Mouse (Mus musculus): ENCODE measurements at regions not wholly inside any gene's neighbourhood (a gene's known extent, or its start where the extent isn't known, plus 50 kb on each side); places are given as distances from the start of the nearest gene placed in this dataset.

GRCm38 (mm10) chr11:19145263-19145662 lies 126.5 kb upstream of the Meis1 start:
- DNase-seq (ENCODE audit: low read depth, low spot score), result no peak

GRCm38 (mm10) chr11:19145991-19146390 lies 127.2 kb upstream of the Meis1 start:
- no peak for DNase-seq (ENCODE audit: low read depth, low spot score)

- DNase-seq (ENCODE audit: low read depth, low spot score), result no peak
Observed at GRCm38 (mm10) chr11:19151026-19151425, 132.2 kb upstream of the Meis1 start.

GRCm38 (mm10) chr11:19153714-19154113 lies 134.9 kb upstream of the Meis1 start:
- no peak for DNase-seq (ENCODE audit: low read depth, low spot score)

GRCm38 (mm10) chr11:19154813-19155616 lies 136.2 kb upstream of the Meis1 start:
- DNase-seq (ENCODE audit: low read depth, low spot score), result no peak

GRCm38 (mm10) chr11:19155617-19155983 lies 136.8 kb upstream of the Meis1 start:
- DNase-seq (ENCODE audit: low read depth, low spot score), result no peak

GRCm38 (mm10) chr11:19160227-19160626 lies 141.4 kb upstream of the Meis1 start:
- no peak for DNase-seq (ENCODE audit: low read depth, low spot score)

- peak; percentile 6 for DNase-seq (ENCODE audit: low read depth, low spot score)
Observed at GRCm38 (mm10) chr11:19160669-19161068, 141.9 kb upstream of the Meis1 start.

- DNase-seq (ENCODE audit: low read depth, low spot score), result no peak
Observed at GRCm38 (mm10) chr11:19170938-19171337, 152.2 kb upstream of the Meis1 start.

GRCm38 (mm10) chr11:19174305-19175017 lies 155.7 kb upstream of the Meis1 start:
- DNase-seq (ENCODE audit: low read depth, low spot score), result no peak

- no peak for DNase-seq (ENCODE audit: low read depth, low spot score)
Observed at GRCm38 (mm10) chr11:19179290-19179689, 160.5 kb upstream of the Meis1 start.

GRCm38 (mm10) chr11:19189778-19190177 lies 171.0 kb upstream of the Meis1 start:
- DNase-seq (ENCODE audit: low read depth, low spot score), result no peak

- DNase-seq (ENCODE audit: low read depth, low spot score), result no peak
Observed at GRCm38 (mm10) chr11:19194464-19194863, 175.7 kb upstream of the Meis1 start.

GRCm38 (mm10) chr11:19197790-19198189 lies 179.0 kb upstream of the Meis1 start:
- no peak for DNase-seq (ENCODE audit: low read depth, low spot score)

GRCm38 (mm10) chr11:19202602-19203517 lies 184.1 kb upstream of the Meis1 start:
- no peak for DNase-seq (ENCODE audit: low read depth, low spot score)

- no peak for DNase-seq (ENCODE audit: low read depth, low spot score)
Observed at GRCm38 (mm10) chr11:19203518-19203900, 184.7 kb upstream of the Meis1 start.

GRCm38 (mm10) chr11:19203968-19204367 lies 185.2 kb upstream of the Meis1 start:
- no peak for DNase-seq (ENCODE audit: low read depth, low spot score)

- DNase-seq (ENCODE audit: low read depth, low spot score), result no peak
Observed at GRCm38 (mm10) chr11:19204521-19204920, 185.7 kb upstream of the Meis1 start.

- no peak for DNase-seq (ENCODE audit: low read depth, low spot score)
Observed at GRCm38 (mm10) chr11:19205174-19205573, 186.4 kb upstream of the Meis1 start.

- no peak for DNase-seq (ENCODE audit: low read depth, low spot score)
Observed at GRCm38 (mm10) chr11:19219476-19219875, 200.7 kb upstream of the Meis1 start.

GRCm38 (mm10) chr11:19221442-19221841 lies 202.7 kb upstream of the Meis1 start:
- no peak for DNase-seq (ENCODE audit: low read depth, low spot score)

- no peak for DNase-seq (ENCODE audit: low read depth, low spot score)
Observed at GRCm38 (mm10) chr11:19226756-19227155, 208.0 kb upstream of the Meis1 start.
